Mouse (Mus musculus) CH12.LX (cell line): ENCODE data around the gene Noxo1. TPM values are rescaled to one million over a fixed set of nuclear protein-coding genes. Genes with fewer than 3 reads are reported as not detected.

ENCODE experiments used
- DNase-seq: peaks from one replicate; pipeline ENCODE4 v3.0.0-alpha.2; 2013; ENCODE audit errors: extremely low read depth
- H3K27ac ChIP-seq: 2 replicates; pipeline ENCODE4 v1.5.1; 2012; ENCODE audit warnings: low read depth, mild to moderate bottlenecking, control low read depth, moderate library complexity; ENCODE audit not compliant: insufficient read depth
- H3K27me3 ChIP-seq: replicated peaks from 2 replicates; pipeline ENCODE3; 2012; ENCODE audit warnings: inconsistent platforms
- H3K36me3 ChIP-seq, 2 experiments: replicated peaks in 1 of 2; 2 replicates each; pipeline versions ENCODE3 to v1.6.1; 2012; ENCODE audit warnings: inconsistent platforms in 1 of 2, low read length in 1 of 2, mild to moderate bottlenecking in 1 of 2, mixed read lengths in 1 of 2, moderate library complexity in 1 of 2; ENCODE audit not compliant: control insufficient read depth in 1 of 2, insufficient read depth in 1 of 2
- H3K4me1 ChIP-seq, 2 experiments: 2 replicates each; pipeline ENCODE4 v1.6.1; 2012; ENCODE audit warnings: inconsistent platforms in 1 of 2, moderate library complexity in 1 of 2; ENCODE audit not compliant: insufficient read depth in 2 of 2, control insufficient read depth in 1 of 2
- H3K4me2 ChIP-seq: 2 replicates; pipeline ENCODE4 v1.6.1; 2012; ENCODE audit warnings: low read depth, mild to moderate bottlenecking, control low read depth; ENCODE audit not compliant: poor library complexity, insufficient read depth, severe bottlenecking
- H3K4me3 ChIP-seq, 3 experiments: fragments of 150-350 bp in 1 of 3; sonication (generic) in 1 of 3; replicated peaks in 1 of 3; 2 replicates each; pipeline versions ENCODE3 to v1.5.1; 2011 to 2012; ENCODE audit warnings: low read depth in 2 of 3, low read length in 2 of 3, mild to moderate bottlenecking in 2 of 3, moderate library complexity in 2 of 3, control low read depth in 1 of 3, improper control_type of control experiment in 1 of 3, inconsistent platforms in 1 of 3, mixed read lengths in 1 of 3; ENCODE audit not compliant: poor library complexity in 1 of 3
- H3K79me2 ChIP-seq: replicated peaks from 2 replicates; pipeline ENCODE4 v1.6.1; 2012; ENCODE audit warnings: mild to moderate bottlenecking, moderate library complexity; ENCODE audit not compliant: control insufficient read depth, poor library complexity, insufficient read depth, severe bottlenecking; ENCODE audit errors: extremely low read depth
- H3K9ac ChIP-seq: 2 replicates; pipeline ENCODE4 v1.6.1; 2012; ENCODE audit warnings: low read depth, mild to moderate bottlenecking, control low read depth, moderate library complexity; ENCODE audit not compliant: insufficient read depth
- H3K9me3 ChIP-seq: replicated peaks from 2 replicates; pipeline ENCODE3; 2012; ENCODE audit warnings: low read length, inconsistent platforms, mixed read lengths
- BHLHE40 ChIP-seq: IDR thresholded peaks from 2 replicates; pipeline ENCODE4 v1.6.1; 2011; ENCODE audit warnings: mild to moderate bottlenecking, low read depth, low read length, improper control_type of control experiment
- CHD1 ChIP-seq: IDR thresholded peaks from 2 replicates; pipeline ENCODE4 v1.6.1; 2012; ENCODE audit warnings: low read depth, low read length, improper control_type of control experiment, inconsistent platforms
- CHD2 ChIP-seq: IDR thresholded peaks from 2 replicates; pipeline ENCODE4 v1.6.1; 2011; ENCODE audit warnings: low read length, improper control_type of control experiment
- E2F4 ChIP-seq: IDR thresholded peaks from 2 replicates; pipeline ENCODE4 v1.6.1; 2011; ENCODE audit warnings: low read depth, low read length, improper control_type of control experiment; ENCODE audit not compliant: insufficient replicate concordance
- GABPA ChIP-seq: IDR thresholded peaks from 2 replicates; pipeline ENCODE4 v1.6.1; 2012; ENCODE audit warnings: low read depth, low read length, improper control_type of control experiment, inconsistent platforms; ENCODE audit not compliant: insufficient replicate concordance
- IRF4 ChIP-seq: IDR thresholded peaks from 2 replicates; pipeline ENCODE4 v1.6.1; 2014; ENCODE audit warnings: low read depth, mild to moderate bottlenecking, inconsistent platforms, low read length, improper control_type of control experiment
- JUND ChIP-seq: conservative IDR thresholded peaks from 2 replicates; pipeline ENCODE4 v1.6.1; 2011; ENCODE audit warnings: low read depth, low read length, improper control_type of control experiment
- KAT2A ChIP-seq: IDR thresholded peaks from 2 replicates; pipeline ENCODE4 v1.6.1; 2012; ENCODE audit warnings: low read length, improper control_type of control experiment, inconsistent platforms; ENCODE audit not compliant: insufficient replicate concordance
- NELFE ChIP-seq: IDR thresholded peaks from 2 replicates; pipeline ENCODE4 v1.6.1; 2011; ENCODE audit warnings: low read depth, low read length, improper control_type of control experiment
- NRF1 ChIP-seq: IDR thresholded peaks from 2 replicates; pipeline ENCODE4 v1.6.1; 2014; ENCODE audit warnings: low read depth, mild to moderate bottlenecking, inconsistent platforms, low read length, improper control_type of control experiment, moderate library complexity
- POLR2A ChIP-seq: IDR thresholded peaks from 2 replicates; pipeline ENCODE4 v1.6.1; 2011; ENCODE audit warnings: low read depth, mild to moderate bottlenecking, improper control_type of control experiment, low read length
- POLR2AphosphoS2 ChIP-seq: IDR thresholded peaks from 2 replicates; pipeline ENCODE4 v1.6.1; 2011; ENCODE audit warnings: low read depth, low read length, improper control_type of control experiment
- SIN3A ChIP-seq: IDR thresholded peaks from 2 replicates; pipeline ENCODE4 v1.6.1; 2012; ENCODE audit warnings: low read length, improper control_type of control experiment, inconsistent platforms
- TBP ChIP-seq: conservative IDR thresholded peaks from 2 replicates; pipeline ENCODE4 v1.6.1; 2011; ENCODE audit warnings: low read depth, low read length, improper control_type of control experiment
- USF1 ChIP-seq: IDR thresholded peaks from 2 replicates; pipeline ENCODE4 v1.6.1; 2014; ENCODE audit warnings: low read depth, mild to moderate bottlenecking, inconsistent platforms, low read length, improper control_type of control experiment
- USF2 ChIP-seq: conservative IDR thresholded peaks from 2 replicates; pipeline ENCODE4 v1.6.1; 2011; ENCODE audit warnings: low read depth, low read length, improper control_type of control experiment
- dilution Hi-C: fragments of 300-500 bp; cut with MboI; formaldehyde crosslinking; loops from 2 replicates; pipeline ENCODE4 v1.14.3; 2020; ENCODE audit warnings: low sequenced_read_pairs; ENCODE audit not compliant: extremely low pct_unique_long_range_greater_than_20kb, extremely low pct_ligation_motif_present
- in situ Hi-C: fragments of 300-500 bp; cut with MboI; formaldehyde crosslinking; loops from 3 replicates; pipeline ENCODE4 v1.14.3; 2019; ENCODE audit warnings: low sequenced_read_pairs, low pct_ligation_motif_present, low pct_unique_long_range_greater_than_20kb, mixed read lengths
- polyA plus RNA-seq: library from polyadenylated mRNA; unstranded; fragments of >175 nt; gene quantifications from 2 replicates; pipeline ENCODE4 v1.2.1, GENCODE M21; 2012; ENCODE audit warnings: low read depth; ENCODE audit not compliant: insufficient read length
- total RNA-seq, 2 experiments: library from RNA; depleted of rRNA; stranded (reverse); fragments of 300-350 nt in 1 of 2; fragments of >200 nt in 1 of 2; gene quantifications; 2 replicates each; pipeline ENCODE4 v1.2.3; 2012 to 2014

The Noxo1 gene
- total and polyA plus RNA-seq, 3 experiments: 0.47 to 2.5 (median 0.89) TPM

GRCm38 (mm10) chr17:24723122-24723880 lies 27.3 kb downstream of the Noxo1 start:
- Histone ChIP-seq H3K79me2 (peaks cover 47% of the 10 kb centered on the region), H3K4me2 (peak overlapping the region; percentile 98), H3K27me3 (no peaks in the 10 kb centered on the region), H3K4me1 (peaks cover 5 to 20% of the 10 kb centered on the region in 2 experiments; a peak in 3 of 4 replicates), H3K36me3 (peaks cover 24 to 25% of the 10 kb centered on the region in 2 experiments), H3K9me3 (no peaks in the 10 kb centered on the region), H3K4me3 (peak overlapping the region; percentile 66 to 89 (median 89)), H3K27ac (peak overlapping the region; percentile 56), H3K9ac (peak overlapping the region; percentile 90)
- peak; percentile 55 for DNase-seq
- in situ Hi-C loops (no loop called here), dilution Hi-C loops (no loop called here)
- no peak for TF ChIP-seq JUND
- TF ChIP-seq CHD1: no peak
- TF ChIP-seq POLR2A: peak; percentile 5
- TF ChIP-seq E2F4: no peak
- peak; percentile 62; the same call in 1 of the 2 replicates for TF ChIP-seq POLR2AphosphoS2
- TF ChIP-seq CHD2: peak; percentile 23; the same call in 1 of the 2 replicates
- TF ChIP-seq BHLHE40: no peak
- TF ChIP-seq USF1: no peak
- TF ChIP-seq NELFE: no peak
- no peak for TF ChIP-seq NRF1
- peak; percentile 25; the same call in 1 of the 2 replicates for TF ChIP-seq SIN3A
- no peak for TF ChIP-seq IRF4
- no peak for TF ChIP-seq TBP

- Histone ChIP-seq H3K9ac (peak overlapping the region; percentile 90), H3K27ac (peak overlapping the region; percentile 56), H3K36me3 (peaks cover 20 to 21% of the 10 kb centered on the region in 2 experiments), H3K4me1 (peaks cover 5 to 15% of the 10 kb centered on the region in 2 experiments; a peak in 3 of 4 replicates), H3K9me3 (no peaks in the 10 kb centered on the region), H3K27me3 (no peaks in the 10 kb centered on the region), H3K4me3 (peak overlapping the region; percentile 66 to 89 (median 89)), H3K79me2 (peaks cover 42% of the 10 kb centered on the region), H3K4me2 (peak overlapping the region; percentile 98)
- dilution Hi-C loops: no loop called here
- no peak for DNase-seq
- TF ChIP-seq GABPA: no peak
- no peak for TF ChIP-seq POLR2A
- no peak for TF ChIP-seq USF2
- TF ChIP-seq KAT2A: no peak
- in situ Hi-C loops: no loop called here
Observed at GRCm38 (mm10) chr17:24723881-24724180, 27.8 kb downstream of the Noxo1 start.
